Mouse (Mus musculus) G1E (cell line): ENCODE results near the gene Hsf4.

Experiments
- CTCF ChIP-seq: IDR thresholded peaks from 2 replicates; pipeline ENCODE4 v1.5.1; 2012; ENCODE audit warnings: low read depth, low read length, inconsistent platforms, mixed read lengths
- POLR2AphosphoS5 ChIP-seq: IDR thresholded peaks from 2 replicates; pipeline ENCODE4 v1.6.1; 2012; ENCODE audit warnings: low read depth, low read length, inconsistent platforms; ENCODE audit not compliant: insufficient replicate concordance

DNA sequence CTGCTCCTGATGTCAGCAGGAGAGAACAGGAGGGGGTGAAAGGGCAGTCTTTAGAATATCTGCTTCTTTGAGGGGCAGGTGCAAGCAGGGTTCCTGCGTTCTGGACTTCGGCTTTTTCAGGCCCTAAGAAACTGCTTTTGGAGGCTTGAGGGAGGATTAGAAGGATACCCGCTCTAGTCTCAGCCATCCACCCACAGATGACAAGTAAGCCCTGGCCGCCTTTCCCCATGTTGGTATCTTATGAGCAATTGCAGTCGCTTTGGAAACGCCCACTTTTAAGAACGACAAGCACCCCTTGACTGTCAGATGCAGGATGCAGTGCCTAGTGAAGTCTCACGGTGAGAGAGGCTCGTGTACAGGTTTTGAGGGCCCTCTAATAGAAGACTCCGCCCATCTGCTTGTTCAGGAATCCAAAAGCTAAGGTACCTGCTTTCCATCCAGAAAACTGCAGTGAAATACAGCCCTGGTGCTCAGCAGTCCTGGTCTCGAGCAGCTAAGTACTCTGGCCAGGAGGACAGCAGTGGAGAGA lies 49.1 kb downstream of the Hsf4 start:
- TF ChIP-seq CTCF (no peak), POLR2AphosphoS5 (no peak)
